Mouse (Mus musculus): ENCODE measurements around the gene Gng2. TPM values are rescaled to one million over a fixed set of nuclear protein-coding genes. Genes with fewer than 3 reads are reported as not detected.

Gene Gng2
- polyA plus RNA-seq, 1 experiment = 9.9 TPM

GRCm38 (mm10) chr14:19976421-19977270, 781 bp downstream of the Gng2 start:
- H3K27me3 ChIP-seq (ENCODE audit: control insufficient read depth, insufficient read depth, low read length) = no peaks in the 10 kb centered on the region
- 8% methylated on average over 24 of the region's 24 CpGs for WGBS
- H3K27ac ChIP-seq (ENCODE audit: insufficient read depth, low read depth, low read length) = peak overlapping the region; percentile 34
- H3K4me1 ChIP-seq (ENCODE audit: control insufficient read depth, insufficient read depth, insufficient read length, low read length) = peaks cover 2% of the 10 kb centered on the region; the same call in 1 of the 2 replicates
- TF ChIP-seq POLR2A (IDR thresholded peaks at IDR 0.05; ENCODE audit: low read depth, low read length) (no peak), CTCF (IDR thresholded peaks at IDR 0.05; ENCODE audit: extremely low read depth, insufficient read length, insufficient replicate concordance, low read depth, low read length) (0 out of 2 replicates have a peak, but pooled peaks have one; percentile 17)
- no peaks in the 10 kb centered on the region for H3K36me3 ChIP-seq (ENCODE audit: control insufficient read depth, insufficient read depth, low read length)
- H3K4me3 ChIP-seq (ENCODE audit: low read depth, low read length) = peak overlapping the region; percentile 59

DNA sequence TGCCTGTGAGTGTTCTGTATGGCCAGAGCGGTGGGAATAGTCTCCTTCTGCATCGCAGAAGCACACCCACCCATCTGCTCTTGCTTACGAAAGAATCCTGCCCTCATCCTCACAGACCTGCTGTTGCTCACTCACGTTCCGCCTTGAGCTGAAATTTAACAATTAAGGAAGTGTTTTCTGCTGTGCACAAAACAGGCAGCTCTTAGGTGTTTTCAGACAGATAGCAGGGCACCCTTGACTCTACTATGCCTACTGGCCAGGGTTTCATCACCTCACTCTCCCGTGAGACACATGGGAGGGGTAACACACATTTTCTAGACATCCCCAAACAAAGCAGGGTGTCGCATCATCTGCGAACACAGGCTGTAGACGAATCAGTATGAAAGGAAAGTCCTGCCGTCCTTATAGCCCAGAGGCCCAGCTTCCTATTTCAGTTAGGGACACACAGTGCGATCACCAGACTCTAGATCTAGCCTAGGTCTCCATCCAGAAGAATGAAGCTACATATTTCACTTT, 2.4 kb downstream of the Gng2 start:
- H3K4me3 ChIP-seq (ENCODE audit: low read depth, low read length) = peak overlapping the region; percentile 9; the same call in 1 of the 2 replicates
- no peaks in the 10 kb centered on the region for H3K27me3 ChIP-seq (ENCODE audit: control insufficient read depth, insufficient read depth, low read length)
- H3K4me1 ChIP-seq (ENCODE audit: control insufficient read depth, insufficient read depth, insufficient read length, low read length) = peaks cover 2% of the 10 kb centered on the region; the same call in 1 of the 2 replicates
- 68% methylated on average over 11 of the region's 11 CpGs for WGBS
- H3K27ac ChIP-seq (ENCODE audit: insufficient read depth, low read depth, low read length) = peak overlapping the region; percentile 34
- no peaks in the 10 kb centered on the region for H3K36me3 ChIP-seq (ENCODE audit: control insufficient read depth, insufficient read depth, low read length)
- TF ChIP-seq POLR2A (IDR thresholded peaks at IDR 0.05; ENCODE audit: low read depth, low read length) (no peak), CTCF (IDR thresholded peaks at IDR 0.05; ENCODE audit: extremely low read depth, insufficient read length, insufficient replicate concordance, low read depth, low read length) (no peak)

GRCm38 (mm10) chr14:19974429-19974828, 3.0 kb downstream of the Gng2 start:
- Histone ChIP-seq H3K27me3 (ENCODE audit: control insufficient read depth, insufficient read depth, low read length) (no peaks in the 10 kb centered on the region), H3K4me1 (ENCODE audit: control insufficient read depth, insufficient read depth, insufficient read length, low read length) (peaks cover 2% of the 10 kb centered on the region; the same call in 1 of the 2 replicates), H3K4me3 (ENCODE audit: low read depth, low read length) (no peak overlapping the region), H3K27ac (ENCODE audit: insufficient read depth, low read depth, low read length) (no peak overlapping the region), H3K36me3 (ENCODE audit: control insufficient read depth, insufficient read depth, low read length) (no peaks in the 10 kb centered on the region)
- 54% methylated on average over 5 of the region's 5 CpGs for WGBS
- TF ChIP-seq CTCF (IDR thresholded peaks at IDR 0.05; ENCODE audit: extremely low read depth, insufficient read length, insufficient replicate concordance, low read depth, low read length) = no peak
- no peak for TF ChIP-seq POLR2A (IDR thresholded peaks at IDR 0.05; ENCODE audit: low read depth, low read length)

- Histone ChIP-seq H3K4me3 (ENCODE audit: low read depth, low read length) (no peak overlapping the region), H3K4me1 (ENCODE audit: control insufficient read depth, insufficient read depth, insufficient read length, low read length) (peaks cover 2% of the 10 kb centered on the region; the same call in 1 of the 2 replicates), H3K27ac (ENCODE audit: insufficient read depth, low read depth, low read length) (no peak overlapping the region), H3K36me3 (ENCODE audit: control insufficient read depth, insufficient read depth, low read length) (no peaks in the 10 kb centered on the region), H3K27me3 (ENCODE audit: control insufficient read depth, insufficient read depth, low read length) (no peaks in the 10 kb centered on the region)
- WGBS = 76% methylated on average over 13 of the region's 13 CpGs
- no peak for TF ChIP-seq POLR2A (IDR thresholded peaks at IDR 0.05; ENCODE audit: low read depth, low read length)
- no peak for TF ChIP-seq CTCF (IDR thresholded peaks at IDR 0.05; ENCODE audit: extremely low read depth, insufficient read length, insufficient replicate concordance, low read depth, low read length)
These were observed 5.0 kb downstream of the Gng2 start for GRCm38 (mm10) chr14:19972316-19973029.

DNA sequence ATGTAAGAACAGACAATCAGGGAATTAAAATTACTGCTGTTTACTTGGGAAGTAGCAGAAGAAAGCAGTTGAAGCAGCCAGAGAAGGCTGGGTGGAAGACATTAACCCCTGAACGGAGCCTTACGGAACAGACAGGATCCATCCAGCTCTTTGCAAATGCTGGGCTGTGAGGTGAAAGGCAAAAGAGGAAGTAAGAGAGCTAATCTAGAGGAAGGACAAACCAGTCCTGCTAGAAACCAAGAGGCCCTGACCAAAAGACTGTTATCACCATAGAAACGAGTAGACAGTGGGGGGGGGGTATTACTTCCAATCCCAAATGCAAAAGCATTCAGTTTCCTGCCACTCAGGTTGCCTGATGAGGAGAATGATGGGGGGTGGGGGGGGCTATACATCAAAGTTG, 6.6 kb downstream of the Gng2 start:
- H3K27ac ChIP-seq (ENCODE audit: insufficient read depth, low read depth, low read length) = peak overlapping the region; percentile 3; the same call in 1 of the 2 replicates
- H3K4me1 ChIP-seq (ENCODE audit: control insufficient read depth, insufficient read depth, insufficient read length, low read length) = peaks cover 5% of the 10 kb centered on the region; the same call in 1 of the 2 replicates
- TF ChIP-seq POLR2A (IDR thresholded peaks at IDR 0.05; ENCODE audit: low read depth, low read length) = no peak
- TF ChIP-seq CTCF (IDR thresholded peaks at IDR 0.05; ENCODE audit: extremely low read depth, insufficient read length, insufficient replicate concordance, low read depth, low read length) = no peak
- H3K36me3 ChIP-seq (ENCODE audit: control insufficient read depth, insufficient read depth, low read length) = no peaks in the 10 kb centered on the region
- H3K27me3 ChIP-seq (ENCODE audit: control insufficient read depth, insufficient read depth, low read length) = no peaks in the 10 kb centered on the region
- WGBS = 49% methylated on average over 3 of the region's 3 CpGs
- H3K4me3 ChIP-seq (ENCODE audit: low read depth, low read length) = no peak overlapping the region

DNA sequence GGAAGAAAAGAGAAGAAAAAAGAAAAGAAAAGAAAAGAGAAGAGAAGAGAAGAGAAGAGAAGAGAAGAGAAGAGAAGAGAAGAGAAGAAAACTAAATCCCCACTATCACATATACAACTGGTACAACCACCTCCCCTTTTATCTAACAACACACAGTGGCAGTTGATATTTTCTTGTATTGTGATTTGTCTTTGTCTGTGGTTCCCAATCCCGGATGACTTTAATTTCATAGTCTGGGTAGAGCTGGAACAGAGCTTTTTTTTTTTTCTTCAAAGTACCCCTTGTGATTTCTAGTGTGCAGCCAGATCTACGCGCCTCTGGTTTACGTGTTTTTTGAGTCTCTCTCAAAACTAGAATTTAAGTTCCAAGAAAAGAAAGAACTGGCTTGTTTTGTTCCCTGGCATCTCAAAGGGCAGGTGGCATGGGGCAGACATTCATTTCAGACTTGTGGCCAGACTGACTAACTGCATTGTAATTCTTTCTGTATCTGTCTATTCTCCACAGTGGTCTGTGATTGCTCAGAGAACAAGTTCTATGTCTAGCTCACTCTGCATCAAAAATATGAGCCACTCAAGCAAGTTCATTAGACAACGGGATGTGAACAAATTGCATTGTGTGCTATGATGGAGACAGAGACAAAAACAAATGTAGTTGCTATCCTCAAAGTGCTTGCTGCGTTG, 7.2 kb downstream of the Gng2 start:
- 81% methylated on average over 6 of the region's 6 CpGs for WGBS
- no peak for TF ChIP-seq CTCF (IDR thresholded peaks at IDR 0.05; ENCODE audit: extremely low read depth, insufficient read length, insufficient replicate concordance, low read depth, low read length)
- TF ChIP-seq POLR2A (IDR thresholded peaks at IDR 0.05; ENCODE audit: low read depth, low read length) = no peak
- Histone ChIP-seq H3K36me3 (ENCODE audit: control insufficient read depth, insufficient read depth, low read length) (no peaks in the 10 kb centered on the region), H3K4me1 (ENCODE audit: control insufficient read depth, insufficient read depth, insufficient read length, low read length) (peaks cover 5% of the 10 kb centered on the region; the same call in 1 of the 2 replicates), H3K27me3 (ENCODE audit: control insufficient read depth, insufficient read depth, low read length) (no peaks in the 10 kb centered on the region), H3K27ac (ENCODE audit: insufficient read depth, low read depth, low read length) (peak overlapping the region; percentile 3; the same call in 1 of the 2 replicates), H3K4me3 (ENCODE audit: low read depth, low read length) (no peak overlapping the region)

Measured in small intestine, adult 2 months (tissue).